Mouse (Mus musculus) neural tube, embryonic 15.5 days (tissue): ENCODE data around the gene Lamtor2. TPM values are rescaled to one million over a fixed set of nuclear protein-coding genes. Genes with fewer than 3 reads are reported as not detected.
"Not testable (repeated sequence)": the region's sequence is repeated elsewhere in the genome, so short reads cannot be mapped to it uniquely, and the experiment has no call there.

Source experiments
- ATAC-seq: fragments of 200-750 bp; cut with Nextera tagmentation; 2 replicates; pipeline ENCODE4 v1.8.0; 2017; ENCODE audit warnings: mild to moderate bottlenecking, moderate TSS enrichment, moderate library complexity; ENCODE audit not compliant: low FRiP score
- H3K27ac ChIP-seq: fragments of 300-500 bp; sonication (generic); replicated peaks from 2 replicates; pipeline ENCODE4 v1.5.1; 2015; ENCODE audit warnings: mild to moderate bottlenecking, inconsistent platforms
- H3K27me3 ChIP-seq: fragments of 300-500 bp; sonication (generic); replicated peaks from 2 replicates; pipeline ENCODE4 v1.6.1; 2015; ENCODE audit warnings: inconsistent platforms
- H3K36me3 ChIP-seq: fragments of 300-500 bp; sonication (generic); 2 replicates; pipeline ENCODE4 v1.6.1; 2015; ENCODE audit warnings: inconsistent platforms
- H3K4me1 ChIP-seq: fragments of 300-500 bp; sonication (generic); 2 replicates; pipeline ENCODE4 v1.6.1; 2015; ENCODE audit warnings: inconsistent platforms
- H3K4me2 ChIP-seq: fragments of 300-500 bp; sonication (generic); 2 replicates; pipeline ENCODE4 v1.6.1; 2015; ENCODE audit warnings: inconsistent platforms, mild to moderate bottlenecking, moderate library complexity
- H3K4me3 ChIP-seq: fragments of 300-500 bp; sonication (generic); replicated peaks from 2 replicates; pipeline ENCODE4 v1.5.1; 2015; ENCODE audit warnings: mild to moderate bottlenecking, inconsistent platforms
- H3K9ac ChIP-seq: fragments of 300-500 bp; sonication (generic); replicated peaks from 2 replicates; pipeline ENCODE4 v1.6.1; 2015; ENCODE audit warnings: mild to moderate bottlenecking, inconsistent platforms
- H3K9me3 ChIP-seq: fragments of 300-500 bp; sonication (generic); replicated peaks from 2 replicates; pipeline ENCODE4 v1.6.1; 2016; ENCODE audit warnings: inconsistent platforms
- WGBS: fragments of 180-500 bp; shearing (Covaris S2); methylation state at CpG from one replicate; pipeline ENCODE4 v1.1.7; 2015; ENCODE audit warnings: mixed read lengths; 5-methylcytosine and 5-hydroxymethylcytosine counted together
- polyA plus RNA-seq: library from polyadenylated mRNA; unstranded; fragments of >200 nt; fragmentation: Nextera tagmentation; extraction: Ambion mirVana; gene quantifications from 2 replicates; pipeline ENCODE4 v1.2.1, GENCODE M21; 2015

Lamtor2 gene
- 189 and 193 TPM in 2 replicates for polyA plus RNA-seq

DNA sequence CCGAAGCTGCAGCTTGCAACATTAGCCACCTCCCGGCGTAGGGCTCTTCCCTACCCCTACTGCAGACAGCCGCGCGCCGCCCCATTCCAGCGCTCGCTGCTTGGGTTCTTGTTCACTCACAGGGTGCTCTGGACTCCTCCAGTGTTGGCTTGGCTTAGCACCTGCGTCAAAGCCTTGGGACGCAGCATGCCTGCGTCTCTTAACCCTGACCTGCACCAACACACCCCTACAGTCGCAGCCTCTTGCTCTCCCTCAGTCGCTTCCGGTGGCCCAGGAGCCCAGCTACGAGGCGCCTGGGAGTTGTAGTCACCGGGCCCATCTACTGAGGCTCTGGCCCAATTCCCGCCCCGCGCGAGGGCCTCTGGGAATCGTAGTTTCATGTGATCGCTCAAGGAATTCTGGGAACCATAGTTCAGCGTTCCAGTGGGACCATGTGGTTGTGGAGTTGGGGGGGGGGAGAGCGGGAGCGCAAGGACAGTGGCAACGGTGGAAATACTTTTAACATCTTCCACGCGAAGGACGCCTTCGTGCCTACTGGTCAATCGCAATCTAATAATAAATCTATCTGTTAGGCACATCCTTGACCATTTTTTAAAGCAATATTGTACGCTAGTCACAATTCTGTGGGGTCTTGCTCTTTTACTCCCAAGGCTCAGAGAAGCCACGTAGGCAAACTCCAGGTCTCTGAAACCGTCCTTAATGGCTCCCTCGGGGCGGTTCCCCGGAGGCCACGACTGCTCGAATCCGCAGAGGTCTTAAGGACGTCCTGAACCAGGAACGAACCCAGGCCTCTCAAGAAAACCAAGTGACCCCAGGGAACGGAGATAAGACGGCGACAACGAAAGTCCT is at the start of gene Lamtor2:
Lamtor2 (minus strand) TSS at position 399 of the 849 bp plus-strand sequence.
- H3K9ac ChIP-seq, result peak within 1 kb of the TSS; percentile 90
- peak within 1 kb of the TSS; percentile 95 for H3K27ac ChIP-seq
- H3K4me1 ChIP-seq, result peaks cover 40% of the 10 kb centered on the region
- H3K4me2 ChIP-seq, result peak within 1 kb of the TSS; percentile 73
- peak within 1 kb of the TSS; percentile 75 for H3K4me3 ChIP-seq
- no peaks in the 10 kb centered on the region for H3K9me3 ChIP-seq
- H3K36me3 ChIP-seq, result peaks cover 23% of the 10 kb centered on the region
- under 1% methylated on average over 48 of the region's 48 CpGs for WGBS
- ATAC-seq, result peak; percentile 92
- H3K27me3 ChIP-seq, result no peaks in the 10 kb centered on the region

DNA sequence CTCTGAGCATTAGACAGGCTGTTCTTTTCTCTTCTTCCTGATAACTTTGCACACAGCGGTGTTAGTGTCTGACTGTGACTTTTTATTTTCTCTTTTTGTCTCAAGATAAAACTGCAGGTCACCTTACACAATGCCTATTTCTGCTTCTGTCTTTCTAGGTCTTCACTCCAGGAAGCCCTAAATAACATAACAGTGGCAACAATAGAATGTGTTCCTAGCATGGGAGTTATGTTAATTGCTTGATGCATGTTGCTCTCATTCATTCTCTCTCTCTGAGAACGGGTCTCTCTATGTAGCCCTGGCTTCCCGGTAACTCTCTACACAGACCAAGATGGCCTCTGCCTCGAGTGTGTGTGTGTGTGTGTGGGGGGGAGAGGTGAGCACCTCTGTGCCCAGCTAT is 49.6 kb upstream of the Lamtor2 start:
- Histone ChIP-seq H3K4me2 (no peak overlapping the region), H3K27ac (no peak overlapping the region), H3K36me3 (no peaks in the 10 kb centered on the region), H3K27me3 (no peaks in the 10 kb centered on the region), H3K9ac (no peak overlapping the region; the same call in 1 of the 2 replicates), H3K4me3 (no peak overlapping the region), H3K9me3 (no peaks in the 10 kb centered on the region), H3K4me1 (peaks cover 7% of the 10 kb centered on the region)
- no peak for ATAC-seq
- WGBS, result 69% methylated on average over 4 of the region's 4 CpGs

DNA sequence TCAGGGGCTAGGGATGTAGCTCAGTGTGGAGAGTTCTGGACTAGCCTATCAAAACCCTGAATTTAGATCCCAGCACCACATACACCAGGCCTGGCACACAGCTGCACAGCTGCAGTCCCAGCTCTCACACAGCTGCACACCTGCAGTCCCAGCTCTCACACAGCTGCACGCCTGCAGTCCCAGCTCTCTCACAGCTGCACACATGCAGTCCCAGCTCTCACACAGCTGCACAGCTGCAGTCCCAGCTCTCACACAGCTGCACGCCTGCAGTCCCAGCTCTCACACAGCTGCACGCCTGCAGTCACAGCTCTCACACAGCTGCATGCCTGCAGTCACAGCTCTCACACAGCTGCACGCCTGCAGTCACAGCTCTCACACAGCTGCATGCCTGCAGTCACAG is 43.7 kb upstream of the Lamtor2 start:
- not testable (repeated sequence) for H3K4me1 ChIP-seq, H3K36me3 ChIP-seq, H3K4me2 ChIP-seq, H3K9ac ChIP-seq, H3K27ac ChIP-seq, H3K9me3 ChIP-seq, H3K27me3 ChIP-seq, ATAC-seq, H3K4me3 ChIP-seq
- WGBS, result 88% methylated on average over 4 of the region's 4 CpGs

DNA sequence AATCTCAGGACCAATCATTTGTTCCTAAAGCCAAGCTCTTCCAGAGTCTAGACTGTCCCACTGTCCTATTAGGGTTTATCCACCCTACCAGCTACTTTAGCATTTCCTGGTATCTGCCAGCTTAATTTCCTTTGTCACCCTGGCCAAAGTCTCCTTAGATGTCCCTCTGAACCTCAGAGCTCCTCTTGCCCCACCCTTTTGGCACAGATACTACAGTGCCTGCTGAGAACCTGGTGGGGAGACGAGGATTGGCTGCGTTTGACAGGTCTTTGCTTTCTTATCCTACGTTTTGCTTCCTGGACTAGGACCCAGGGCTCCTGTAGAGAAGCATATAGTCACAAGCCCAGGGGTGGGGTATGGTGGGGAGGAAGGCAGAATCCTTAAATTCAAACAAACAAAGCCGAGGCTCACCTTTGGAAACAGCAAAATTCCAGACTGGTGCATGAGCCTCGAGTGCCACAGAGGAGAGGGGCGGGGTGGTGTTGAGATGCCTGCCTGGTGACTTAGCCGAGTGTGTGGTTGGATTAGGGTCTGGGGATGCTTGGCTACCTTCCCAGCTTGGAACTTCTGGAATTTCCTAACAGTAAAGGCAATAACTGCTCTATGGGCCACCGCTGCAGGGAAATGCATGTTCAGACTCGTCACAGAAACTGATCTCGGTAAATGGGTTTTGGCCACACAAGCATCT is 41.2 kb upstream of the Lamtor2 start:
- H3K27ac ChIP-seq, result no peak overlapping the region
- H3K4me2 ChIP-seq, result no peak overlapping the region
- H3K9ac ChIP-seq, result no peak overlapping the region
- peaks cover 4% of the 10 kb centered on the region; the same call in 1 of the 2 replicates for H3K36me3 ChIP-seq
- H3K4me3 ChIP-seq, result no peak overlapping the region
- H3K27me3 ChIP-seq, result no peaks in the 10 kb centered on the region
- no peaks in the 10 kb centered on the region for H3K9me3 ChIP-seq
- H3K4me1 ChIP-seq, result peaks cover 5% of the 10 kb centered on the region
- ATAC-seq, result no peak
- WGBS, result 69% methylated on average over 10 of the region's 10 CpGs

DNA sequence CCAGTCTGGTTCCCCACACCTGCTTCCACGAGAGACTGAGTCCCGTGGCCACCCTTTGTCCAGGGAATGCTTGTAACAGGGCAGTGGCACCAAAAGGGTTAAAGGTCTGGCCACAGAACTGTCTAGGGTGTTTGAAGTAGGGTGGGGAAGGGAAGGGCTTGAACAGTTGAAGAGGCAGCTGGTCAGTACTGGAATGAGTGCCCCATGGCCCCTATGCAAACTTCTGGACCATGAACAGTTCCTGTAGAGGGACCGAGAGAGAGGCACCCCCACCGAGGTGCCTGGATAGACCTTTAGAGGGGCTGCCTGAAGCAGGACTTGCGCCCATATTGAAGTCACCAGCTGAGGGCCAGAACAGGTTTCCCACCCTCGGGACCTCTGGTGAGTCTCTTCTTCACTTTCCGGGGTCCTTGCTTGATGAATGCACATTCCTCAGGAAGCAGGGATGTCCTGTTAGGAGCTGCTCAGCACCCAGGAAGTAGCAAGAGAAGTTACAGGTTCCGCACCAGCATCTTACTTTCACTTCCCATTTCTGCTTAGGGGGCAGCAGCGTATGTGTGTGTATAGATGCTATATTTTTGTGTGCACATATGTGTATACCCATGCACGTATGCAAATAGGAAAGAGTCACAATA is 40.2 kb upstream of the Lamtor2 start:
- ATAC-seq, result no peak

DNA sequence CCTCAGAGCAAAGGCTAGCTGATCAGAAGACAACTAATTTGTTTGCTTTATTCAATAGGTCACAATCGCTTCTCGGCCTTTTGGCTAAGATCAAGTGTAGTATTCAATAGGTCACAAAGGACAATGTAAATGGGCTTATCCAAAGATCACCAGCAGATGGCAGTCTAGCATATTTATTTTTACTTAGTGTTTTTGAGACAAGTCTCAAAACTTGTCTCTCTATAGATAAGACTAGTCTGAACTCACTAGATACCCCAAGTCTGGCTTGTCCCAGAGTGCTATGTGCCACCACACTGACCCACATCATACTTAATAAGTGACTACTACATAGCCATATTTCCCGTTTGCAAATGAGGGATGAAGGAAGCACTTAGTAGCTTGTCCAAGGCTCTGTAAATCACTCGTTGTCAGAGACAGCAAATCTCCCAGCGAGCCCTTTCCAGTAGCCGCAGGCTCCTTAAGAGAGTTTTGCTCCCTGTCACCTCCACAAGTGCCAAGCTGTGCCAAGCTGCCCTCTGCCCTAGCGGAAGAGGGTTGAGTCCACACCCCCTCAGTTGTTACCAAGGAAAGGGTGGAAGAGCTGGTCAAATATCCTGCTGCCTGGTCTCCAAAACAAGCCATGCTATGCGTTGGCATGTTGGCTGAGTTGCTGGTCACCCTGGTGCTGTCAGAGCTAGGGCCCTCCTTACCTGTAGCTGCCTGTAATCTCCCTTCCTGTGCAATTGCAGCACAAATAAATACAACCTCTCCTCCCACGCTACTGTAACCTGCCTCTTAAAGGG is 39.3 kb upstream of the Lamtor2 start:
- Histone ChIP-seq H3K4me3 (no peak overlapping the region), H3K27me3 (no peaks in the 10 kb centered on the region), H3K36me3 (peaks cover 21% of the 10 kb centered on the region), H3K4me2 (0 out of 2 replicates have a peak overlapping the region, but pooled peaks have one; percentile 19), H3K27ac (peak overlapping the region; percentile 54; the same call in 1 of the 2 replicates), H3K9me3 (no peaks in the 10 kb centered on the region), H3K4me1 (peaks cover 5% of the 10 kb centered on the region), H3K9ac (no peak overlapping the region)
- 28% methylated on average over 9 of the region's 9 CpGs for WGBS
- peak; percentile 8; the same call in 1 of the 2 replicates for ATAC-seq

More for the DNA sequence above, 40.2 kb upstream of the Lamtor2 start:
- Histone ChIP-seq H3K36me3 (peaks cover 11% of the 10 kb centered on the region), H3K9ac (no peak overlapping the region), H3K9me3 (no peaks in the 10 kb centered on the region), H3K4me3 (no peak overlapping the region), H3K27ac (no peak overlapping the region), H3K27me3 (no peaks in the 10 kb centered on the region), H3K4me2 (no peak overlapping the region), H3K4me1 (peaks cover 5% of the 10 kb centered on the region)
- WGBS, result 76% methylated on average over 10 of the region's 10 CpGs

DNA sequence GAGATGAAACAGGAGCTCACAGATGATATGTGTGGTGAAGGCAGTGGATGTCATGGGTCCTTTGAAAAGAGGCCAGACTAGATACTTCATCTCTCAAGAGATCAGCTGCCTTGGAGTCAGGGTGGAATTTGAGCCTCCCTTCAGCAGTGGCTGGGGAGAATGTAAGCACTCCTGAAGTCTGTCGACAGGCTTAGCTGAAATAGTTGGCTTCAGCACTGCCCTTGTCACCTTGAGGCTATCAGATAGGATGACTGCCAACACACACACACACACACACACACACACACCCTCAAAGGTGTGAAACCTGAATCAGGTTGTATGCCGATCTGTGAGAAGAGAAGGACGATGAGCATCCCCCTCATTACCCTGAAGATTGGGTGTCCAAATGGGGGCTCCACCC is 38.2 kb upstream of the Lamtor2 start:
- Histone ChIP-seq H3K4me2 (no peak overlapping the region), H3K36me3 (peaks cover 31% of the 10 kb centered on the region), H3K27me3 (no peaks in the 10 kb centered on the region), H3K4me3 (no peak overlapping the region), H3K4me1 (peaks cover 5% of the 10 kb centered on the region), H3K27ac (no peak overlapping the region), H3K9ac (no peak overlapping the region), H3K9me3 (no peaks in the 10 kb centered on the region)
- no peak for ATAC-seq
- 72% methylated on average over 3 of the region's 3 CpGs for WGBS

DNA sequence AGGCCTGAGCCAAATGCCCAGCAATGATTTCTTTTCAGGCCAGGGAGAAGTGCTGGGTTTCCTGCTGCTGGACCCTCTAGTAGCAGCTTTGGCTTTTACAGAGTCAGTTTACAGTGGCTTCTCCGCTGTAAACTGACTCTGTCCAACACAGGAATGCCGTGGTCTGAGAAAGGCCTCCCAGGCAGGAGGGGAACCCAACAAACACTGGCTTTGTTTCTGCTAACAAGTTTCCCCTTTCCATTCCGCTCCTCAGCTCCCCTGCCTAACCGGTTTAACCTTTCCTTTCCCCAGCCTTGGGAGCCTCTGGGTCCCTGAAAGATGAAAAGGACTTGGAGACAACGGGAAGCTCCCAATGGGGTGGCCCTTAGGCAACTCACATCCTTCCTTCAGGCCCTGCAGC is 37.4 kb upstream of the Lamtor2 start:
- 33% methylated on average over 5 of the region's 5 CpGs for WGBS
- no peak overlapping the region for H3K9ac ChIP-seq
- H3K27me3 ChIP-seq, result no peaks in the 10 kb centered on the region
- H3K27ac ChIP-seq, result no peak overlapping the region
- H3K9me3 ChIP-seq, result no peaks in the 10 kb centered on the region
- no peak for ATAC-seq
- peaks cover 5% of the 10 kb centered on the region for H3K4me1 ChIP-seq
- peaks cover 38% of the 10 kb centered on the region for H3K36me3 ChIP-seq
- H3K4me2 ChIP-seq, result no peak overlapping the region
- no peak overlapping the region for H3K4me3 ChIP-seq

DNA sequence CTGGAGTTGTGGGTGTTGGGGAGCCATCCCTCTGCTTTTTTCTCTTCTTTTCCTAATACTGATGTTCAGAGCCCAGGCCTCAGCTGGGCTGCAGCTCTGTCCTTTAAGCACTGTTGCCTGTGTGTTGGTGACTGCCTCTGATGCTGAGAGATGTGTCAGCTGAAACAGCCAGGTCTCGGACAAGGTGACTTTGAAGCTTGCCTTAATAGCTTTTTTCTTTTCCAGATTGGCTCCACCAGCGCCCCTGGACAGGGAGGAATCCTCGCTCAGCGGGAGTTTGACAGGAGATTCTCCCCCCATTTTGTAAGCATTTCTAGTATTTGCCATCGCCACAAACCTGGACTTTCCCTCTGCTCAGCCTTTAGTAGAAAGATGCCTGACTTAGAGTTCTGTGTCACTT is 33.8 kb upstream of the Lamtor2 start:
- Histone ChIP-seq H3K27ac (no peak overlapping the region), H3K9me3 (no peaks in the 10 kb centered on the region), H3K4me3 (no peak overlapping the region), H3K9ac (no peak overlapping the region), H3K4me1 (no peaks in the 10 kb centered on the region), H3K27me3 (no peaks in the 10 kb centered on the region), H3K4me2 (no peak overlapping the region), H3K36me3 (peaks cover 64% of the 10 kb centered on the region)
- WGBS, result 92% methylated on average over 5 of the region's 5 CpGs
- no peak for ATAC-seq

DNA sequence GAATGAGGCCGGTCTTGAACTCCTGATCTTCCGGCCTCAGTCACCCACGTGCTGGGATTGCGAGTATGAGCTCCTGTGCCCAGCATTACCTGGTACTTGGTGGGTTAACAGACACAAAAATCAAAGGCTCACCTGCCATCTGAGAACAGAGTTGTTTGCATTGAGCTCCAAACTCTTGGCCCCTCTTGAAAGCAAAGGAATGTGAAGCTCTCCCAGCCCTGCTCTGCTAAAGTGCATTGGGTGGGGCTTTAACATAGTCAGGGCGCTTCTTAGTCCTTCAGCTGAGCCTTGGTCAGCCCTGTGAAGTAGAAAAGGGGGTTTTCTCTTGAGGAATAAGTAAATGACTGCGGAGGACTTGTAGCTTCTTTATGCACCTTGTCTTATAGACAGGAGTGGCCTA is 32.9 kb upstream of the Lamtor2 start:
- H3K27ac ChIP-seq, result no peak overlapping the region
- ATAC-seq, result no peak
- H3K9ac ChIP-seq, result no peak overlapping the region
- no peaks in the 10 kb centered on the region for H3K27me3 ChIP-seq
- no peak overlapping the region for H3K4me3 ChIP-seq
- WGBS, result 96% methylated on average over 6 of the region's 6 CpGs
- peaks cover 70% of the 10 kb centered on the region for H3K36me3 ChIP-seq
- H3K4me2 ChIP-seq, result no peak overlapping the region
- H3K4me1 ChIP-seq, result peaks cover 6% of the 10 kb centered on the region
- H3K9me3 ChIP-seq, result no peaks in the 10 kb centered on the region
